Mouse (Mus musculus) megakaryocyte, embryonic 14.5 days (primary cell): ENCODE results near the gene Cdh26. TPM values are rescaled to one million over a fixed set of nuclear protein-coding genes. Genes with fewer than 3 reads are reported as not detected.

Experiments
- H3K27me3 ChIP-seq: replicated peaks from 2 replicates; pipeline ENCODE3; 2012; ENCODE audit warnings: inconsistent platforms
- H3K36me3 ChIP-seq: replicated peaks from 2 replicates; pipeline ENCODE3; 2012; ENCODE audit warnings: low read length, inconsistent platforms, mixed read lengths
- H3K4me1 ChIP-seq: 2 replicates; pipeline ENCODE4 v1.6.1; 2012; ENCODE audit warnings: inconsistent platforms
- H3K4me3 ChIP-seq: replicated peaks from 2 replicates; pipeline ENCODE3; 2012; ENCODE audit warnings: moderate library complexity, mild to moderate bottlenecking, inconsistent platforms
- H3K9me3 ChIP-seq: 2 replicates; pipeline ENCODE4 v1.6.1; 2012; ENCODE audit warnings: inconsistent platforms
- FLI1 ChIP-seq: IDR thresholded peaks from 2 replicates; pipeline ENCODE4 v1.6.1; 2012; ENCODE audit warnings: low read length, inconsistent platforms, mixed read lengths
- GATA1 ChIP-seq: IDR thresholded peaks from 3 replicates; pipeline ENCODE4 v1.6.1; 2012; ENCODE audit warnings: mixed read lengths, low read length, inconsistent platforms, borderline replicate concordance
- polyA plus RNA-seq: library from polyadenylated mRNA; stranded (reverse); fragments of >175 nt; gene quantifications from 2 replicates; pipeline ENCODE4 v1.2.3, GENCODE M21; 2012; ENCODE audit warnings: low replicate concordance; ENCODE audit not compliant: insufficient read depth

The Cdh26 gene
- polyA plus RNA-seq, 1 experiment, result not detected

GRCm38 (mm10) chr2:178471546-178472480, 41.5 kb downstream of the Cdh26 start:
- Histone ChIP-seq H3K4me3 (no peak overlapping the region), H3K4me1 (peaks cover 4% of the 10 kb centered on the region; the same call in 1 of the 2 replicates), H3K9me3 (peaks cover 48% of the 10 kb centered on the region), H3K27me3 (peaks cover 29% of the 10 kb centered on the region), H3K36me3 (no peaks in the 10 kb centered on the region)
- no peak for TF ChIP-seq FLI1
- no peak for TF ChIP-seq GATA1

GRCm38 (mm10) chr2:178473916-178474315, 43.6 kb downstream of the Cdh26 start:
- peaks cover 36% of the 10 kb centered on the region for H3K9me3 ChIP-seq
- H3K36me3 ChIP-seq, result no peaks in the 10 kb centered on the region
- TF ChIP-seq FLI1 (no peak), GATA1 (no peak)
- peaks cover 29% of the 10 kb centered on the region for H3K27me3 ChIP-seq
- H3K4me3 ChIP-seq, result no peak overlapping the region
- peaks cover 4% of the 10 kb centered on the region; the same call in 1 of the 2 replicates for H3K4me1 ChIP-seq

DNA sequence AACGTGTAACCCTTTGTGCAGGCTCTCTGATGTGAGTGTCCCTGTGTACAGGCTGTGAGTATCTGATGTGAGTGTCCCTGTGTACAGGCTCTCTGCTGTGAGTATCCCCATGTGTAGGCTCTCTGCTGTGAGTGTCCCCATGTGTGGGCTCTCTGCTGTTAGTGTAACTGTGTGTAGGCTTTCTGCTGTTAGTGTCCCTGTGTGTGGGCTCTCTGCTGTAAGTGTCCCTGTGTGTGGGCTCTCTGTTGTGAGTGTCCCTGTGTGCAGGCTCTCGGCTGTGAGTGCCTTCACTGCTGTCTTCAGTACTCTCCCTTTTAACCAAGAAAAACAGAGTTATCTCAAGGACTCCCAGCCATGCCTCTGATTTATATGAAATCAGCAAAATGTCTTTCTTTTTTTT, 46.9 kb downstream of the Cdh26 start:
- H3K4me3 ChIP-seq, result no peak overlapping the region
- peaks cover 7% of the 10 kb centered on the region; the same call in 1 of the 2 replicates for H3K4me1 ChIP-seq
- TF ChIP-seq GATA1 (no peak), FLI1 (no peak)
- peaks cover 23% of the 10 kb centered on the region for H3K27me3 ChIP-seq
- peaks cover 41% of the 10 kb centered on the region for H3K9me3 ChIP-seq
- H3K36me3 ChIP-seq, result no peaks in the 10 kb centered on the region

- no peaks in the 10 kb centered on the region for H3K36me3 ChIP-seq
- peaks cover 27% of the 10 kb centered on the region for H3K27me3 ChIP-seq
- H3K4me1 ChIP-seq, result peaks cover 19% of the 10 kb centered on the region; the same call in 1 of the 2 replicates
- TF ChIP-seq GATA1 (no peak), FLI1 (no peak)
- peak overlapping the region; percentile 30 for H3K4me3 ChIP-seq
- H3K9me3 ChIP-seq, result peaks cover 31% of the 10 kb centered on the region
Observed at GRCm38 (mm10) chr2:178479011-178479410, 48.7 kb downstream of the Cdh26 start.

- no peaks in the 10 kb centered on the region for H3K36me3 ChIP-seq
- H3K4me1 ChIP-seq, result peaks cover 22% of the 10 kb centered on the region
- H3K4me3 ChIP-seq, result no peak overlapping the region
- peaks cover 13% of the 10 kb centered on the region for H3K9me3 ChIP-seq
- H3K27me3 ChIP-seq, result peaks cover 24% of the 10 kb centered on the region
- TF ChIP-seq FLI1 (no peak), GATA1 (no peak)
Observed at GRCm38 (mm10) chr2:178480932-178481331, 50.6 kb downstream of the Cdh26 start.

- Histone ChIP-seq H3K4me3 (no peak overlapping the region), H3K36me3 (no peaks in the 10 kb centered on the region), H3K27me3 (peaks cover 26% of the 10 kb centered on the region), H3K9me3 (peaks cover 20% of the 10 kb centered on the region), H3K4me1 (peaks cover 26% of the 10 kb centered on the region)
- TF ChIP-seq GATA1, result no peak
Observed at GRCm38 (mm10) chr2:178483462-178483861, 53.1 kb downstream of the Cdh26 start.

DNA sequence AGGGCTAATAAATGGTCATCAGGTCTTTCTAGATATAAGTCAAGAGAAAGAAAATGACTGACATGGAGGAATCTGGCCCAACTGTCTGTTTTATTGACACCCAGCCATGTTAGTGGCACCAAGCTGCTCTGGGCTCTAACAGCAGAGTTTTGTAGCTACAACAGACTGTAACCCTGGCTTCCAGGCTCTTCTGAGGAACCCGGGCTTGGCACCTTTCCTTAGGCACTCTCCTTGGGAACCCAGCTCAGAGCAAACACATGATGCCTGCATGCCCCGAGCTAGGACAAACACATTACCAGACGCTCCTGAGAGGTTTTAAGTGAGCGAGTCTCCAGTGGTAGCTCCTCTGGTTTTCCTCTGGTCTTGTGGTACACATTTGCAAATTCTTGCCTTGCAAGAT, 57.9 kb downstream of the Cdh26 start:
- no peaks in the 10 kb centered on the region for H3K36me3 ChIP-seq
- peaks cover 40% of the 10 kb centered on the region for H3K4me1 ChIP-seq
- no peak for TF ChIP-seq GATA1
- no peak for TF ChIP-seq FLI1
- H3K4me3 ChIP-seq, result no peak overlapping the region
- H3K27me3 ChIP-seq, result peaks cover 11% of the 10 kb centered on the region
- H3K9me3 ChIP-seq, result peaks cover 16% of the 10 kb centered on the region

GRCm38 (mm10) chr2:178490245-178490920, 60.1 kb downstream of the Cdh26 start:
- TF ChIP-seq GATA1, result no peak
- TF ChIP-seq FLI1, result no peak

DNA sequence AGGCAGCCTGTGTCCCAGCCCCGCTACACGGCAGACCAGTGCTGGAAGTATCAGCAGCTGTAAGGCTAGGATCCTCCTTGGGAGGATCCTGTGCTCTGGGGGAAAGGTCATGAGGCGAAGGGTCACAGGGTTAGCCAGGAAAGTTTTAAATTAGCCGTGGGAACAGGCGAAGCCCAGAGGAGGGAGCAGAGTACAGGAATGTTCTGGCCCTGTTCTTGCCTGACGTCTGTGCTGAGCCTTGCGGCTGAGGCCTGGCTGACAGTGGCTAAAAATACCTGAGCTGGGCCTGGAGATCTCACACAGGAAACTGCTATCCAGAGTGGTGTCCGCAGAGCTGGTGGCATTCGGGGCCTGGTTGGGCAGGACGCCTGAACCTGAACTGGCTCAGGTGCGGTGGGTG, 63.7 kb downstream of the Cdh26 start:
- H3K4me3 ChIP-seq, result peak overlapping the region; percentile 46
- H3K9me3 ChIP-seq, result no peaks in the 10 kb centered on the region
- peaks cover 80% of the 10 kb centered on the region for H3K4me1 ChIP-seq
- peaks cover 2% of the 10 kb centered on the region for H3K27me3 ChIP-seq
- H3K36me3 ChIP-seq, result no peaks in the 10 kb centered on the region
- TF ChIP-seq GATA1, result no peak
- no peak for TF ChIP-seq FLI1

More at GRCm38 (mm10) chr2:178490245-178490920, 60.1 kb downstream of the Cdh26 start:
- H3K36me3 ChIP-seq, result no peaks in the 10 kb centered on the region
- peaks cover 50% of the 10 kb centered on the region for H3K4me1 ChIP-seq
- H3K9me3 ChIP-seq, result peaks cover 16% of the 10 kb centered on the region
- no peak overlapping the region for H3K4me3 ChIP-seq
- peaks cover 4% of the 10 kb centered on the region for H3K27me3 ChIP-seq

DNA sequence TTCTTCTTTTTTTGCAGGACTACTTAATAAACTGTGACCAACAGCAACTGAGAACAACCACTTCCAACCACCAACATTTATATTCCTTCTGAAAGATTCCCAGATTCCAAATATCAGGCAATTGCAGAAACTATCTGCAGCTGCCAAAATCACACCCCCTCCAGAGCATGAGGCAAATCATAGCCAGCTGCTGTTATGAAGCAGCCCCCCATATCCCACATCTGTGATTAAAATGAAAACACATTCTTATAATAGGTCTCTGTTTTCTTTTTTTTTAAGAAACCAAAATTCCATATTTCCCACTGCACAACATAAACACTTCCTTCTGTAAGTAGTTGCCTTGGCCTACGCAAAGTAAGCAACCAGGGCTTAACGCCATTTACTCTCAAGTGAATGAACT, 65.5 kb downstream of the Cdh26 start:
- TF ChIP-seq FLI1, result no peak
- TF ChIP-seq GATA1, result no peak
- peaks cover 76% of the 10 kb centered on the region for H3K4me1 ChIP-seq
- no peaks in the 10 kb centered on the region for H3K27me3 ChIP-seq
- H3K36me3 ChIP-seq, result peaks cover 7% of the 10 kb centered on the region
- peaks cover 12% of the 10 kb centered on the region for H3K9me3 ChIP-seq
- no peak overlapping the region for H3K4me3 ChIP-seq
